Mouse (Mus musculus) left cerebral cortex, adult 18-20 months (tissue): ENCODE results near the gene Atp5d. TPM values are rescaled to one million over a fixed set of nuclear protein-coding genes. Genes with fewer than 3 reads are reported as not detected.
A peak's percentile ranks its signal among the peaks of the same experiment; 100 is the strongest.

ENCODE experiments used
- DNase-seq, 2 experiments: peaks; one replicate each; pipeline ENCODE4 v3.0.0; 2021 to 2022; ENCODE audit warnings: low spot score in 2 of 2, mixed read lengths in 1 of 2
- total RNA-seq, 2 experiments: library from RNA; stranded (reverse); gene quantifications; 2 replicates each; pipeline ENCODE4 v1.2.3; 2021

Atp5d gene
- total RNA-seq, 2 experiments from 2014 or later = 367 to 371 TPM

DNA sequence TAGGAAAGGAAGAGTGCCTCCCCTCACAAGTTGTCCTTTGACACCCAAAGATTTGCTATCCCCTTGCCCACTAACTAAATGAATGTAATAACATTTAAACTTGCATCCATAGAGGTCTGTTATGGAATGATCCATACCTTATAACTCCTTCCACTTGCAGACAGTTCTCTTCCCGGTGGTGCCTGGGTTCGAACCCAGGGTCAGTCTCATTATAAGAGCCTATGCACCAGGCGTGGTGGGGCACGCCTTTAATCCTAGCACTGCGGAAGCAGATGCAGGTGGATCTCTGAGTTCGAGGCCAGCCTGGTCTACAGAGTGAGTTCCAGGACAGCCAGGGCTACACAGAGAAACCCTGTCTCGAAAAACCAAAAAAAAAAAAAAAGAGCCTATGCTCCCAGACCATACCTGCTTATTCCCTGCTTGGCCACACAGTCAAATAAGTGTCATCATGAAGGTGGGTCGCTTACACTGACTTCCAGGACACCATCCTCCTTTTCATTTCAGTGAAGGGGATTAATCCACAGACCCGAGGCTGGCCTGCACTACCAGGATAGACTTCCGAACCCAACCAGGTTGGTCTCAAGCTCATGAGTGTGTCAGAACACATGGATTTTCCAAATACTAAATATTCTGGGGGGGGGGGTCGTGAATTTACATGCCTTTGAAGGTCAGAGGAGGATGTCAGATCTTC, 1.7 kb downstream of the Atp5d start:
- DNase-seq = no peak

DNA sequence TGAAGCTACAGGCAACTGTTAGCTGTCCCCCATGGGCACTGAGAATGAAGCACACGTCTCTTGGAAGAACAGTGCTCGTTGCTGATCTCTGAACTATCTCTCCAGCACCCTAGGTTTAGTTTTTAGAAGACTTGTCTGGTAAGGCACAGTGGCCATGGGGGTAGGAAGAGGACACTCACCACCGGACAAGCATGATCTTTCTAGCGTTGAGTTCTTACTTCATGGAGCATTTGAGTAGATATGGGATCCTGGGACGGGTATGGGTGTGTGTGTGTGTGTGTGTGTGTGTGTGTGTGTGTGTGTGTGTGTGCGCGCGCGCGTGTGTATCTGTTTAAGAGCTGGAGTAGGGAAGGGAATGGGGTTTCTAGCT, 2.2 kb downstream of the Atp5d start, which contains the start of gene Cbarp:
Gene Cbarp, minus strand, starts transcription at position 170 of the 370 bp plus-strand sequence.
- no peak for DNase-seq

DNA sequence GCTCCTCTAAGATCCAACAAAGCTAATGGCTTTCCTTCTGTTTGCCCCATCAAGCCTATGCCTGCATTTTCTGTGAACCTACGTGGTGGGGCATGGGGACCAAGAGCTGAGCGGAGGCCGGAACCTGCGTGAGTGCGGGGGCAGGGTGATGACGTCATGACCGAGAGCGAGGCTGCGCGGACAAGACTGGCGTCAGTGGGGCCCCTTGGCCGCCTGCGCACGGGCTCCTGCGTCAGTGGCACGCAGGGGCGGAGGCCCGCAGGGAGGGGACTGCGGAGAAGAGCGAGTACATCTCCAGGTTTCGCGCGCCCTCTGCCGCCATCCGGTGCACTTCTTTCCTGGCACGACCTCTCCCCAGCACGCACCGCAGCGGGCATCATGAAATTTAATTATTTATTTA, 2.8 kb downstream of the Atp5d start:
- DNase-seq = peak; percentile 98

DNA sequence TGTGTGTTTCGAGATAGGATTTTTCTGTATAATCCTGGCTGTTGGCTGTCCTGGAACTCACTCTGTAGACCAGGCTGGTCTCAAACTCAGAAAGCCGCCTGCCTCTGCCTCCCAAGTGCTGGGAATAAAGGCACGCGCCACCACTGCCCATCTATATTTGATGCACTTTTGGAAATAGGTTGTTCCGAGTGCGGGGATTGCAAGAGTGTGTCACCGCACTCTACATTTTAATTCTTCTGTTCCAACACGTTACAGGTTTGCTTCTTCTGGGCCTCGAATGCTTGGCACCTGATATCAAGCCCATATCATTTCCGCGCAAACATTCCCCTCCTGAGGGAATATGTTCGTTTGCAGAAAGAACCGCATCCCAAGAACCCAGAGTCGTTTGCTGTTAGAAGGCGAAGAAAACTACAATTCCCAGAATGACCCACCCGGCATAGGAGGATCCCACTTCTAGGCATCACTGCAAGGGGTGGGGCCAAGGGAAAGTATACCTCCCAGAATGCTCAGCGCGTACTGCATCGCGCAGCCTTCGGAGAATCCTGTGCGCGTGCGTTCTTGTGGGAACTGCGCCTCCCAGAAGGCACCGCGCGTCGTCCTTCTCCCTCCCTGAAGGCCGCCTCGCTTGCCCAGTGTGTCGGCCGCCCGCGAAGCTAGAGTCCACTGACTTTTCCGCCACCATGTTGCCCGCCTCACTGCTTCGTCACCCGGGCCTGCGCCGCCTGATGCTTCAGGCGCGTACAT, 3.5 kb downstream of the Atp5d start:
- DNase-seq = peak; percentile 94

DNA sequence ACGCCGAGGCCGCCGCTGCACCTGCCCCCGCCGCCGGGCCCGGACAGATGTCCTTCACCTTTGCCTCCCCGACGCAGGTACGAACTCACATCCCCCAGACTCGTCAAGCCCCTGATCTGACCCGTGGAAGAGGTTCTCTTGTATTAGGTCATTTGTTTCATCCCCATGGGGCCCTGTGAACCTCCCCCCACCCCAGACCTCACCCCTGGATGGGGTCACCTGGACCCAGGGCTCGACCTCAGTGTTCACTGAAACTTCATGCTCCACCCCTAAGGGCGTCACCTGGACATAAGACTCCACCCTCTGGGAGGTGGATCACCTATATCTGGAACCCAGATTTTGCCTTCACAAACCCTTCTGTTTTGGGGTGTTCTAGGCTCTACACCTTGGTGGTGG, 4.1 kb downstream of the Atp5d start:
- no peak for DNase-seq

DNA sequence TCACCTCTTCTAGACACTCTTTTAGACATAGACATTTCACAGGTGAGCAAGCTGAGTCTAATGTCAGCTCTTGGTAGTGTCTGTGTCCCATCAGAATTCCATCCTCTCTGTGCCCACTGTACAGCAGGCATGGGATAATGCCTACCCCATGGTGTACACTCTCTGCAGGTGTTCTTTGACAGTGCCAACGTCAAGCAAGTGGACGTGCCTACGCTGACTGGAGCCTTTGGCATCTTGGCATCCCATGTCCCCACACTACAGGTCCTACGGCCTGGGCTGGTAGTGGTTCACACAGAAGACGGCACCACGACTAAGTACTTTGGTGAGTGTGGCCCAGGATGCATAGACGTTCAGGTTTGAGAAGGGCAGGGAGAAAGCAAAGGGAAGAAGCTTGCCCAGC, 5.2 kb downstream of the Atp5d start:
- no peak for DNase-seq

DNA sequence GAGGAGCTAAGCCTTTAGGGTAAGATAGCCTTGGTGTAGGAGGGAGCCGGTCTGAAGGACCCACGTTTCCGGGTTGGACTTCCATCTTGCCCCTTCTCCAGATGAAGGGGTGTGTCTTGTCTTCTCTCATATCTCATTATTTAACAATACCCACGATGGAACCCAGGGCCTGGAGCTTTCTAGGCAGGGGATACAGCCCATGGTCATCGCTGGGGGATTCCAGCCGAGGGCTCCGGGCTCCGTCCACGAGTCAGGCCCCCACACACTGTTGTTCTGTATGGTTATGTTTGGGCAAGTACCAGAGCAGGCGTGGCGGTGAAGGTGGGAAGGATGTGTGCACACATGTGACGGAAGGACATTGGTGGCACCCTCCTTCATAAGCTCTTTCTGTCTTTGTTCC, 5.7 kb downstream of the Atp5d start:
- DNase-seq = no peak

DNA sequence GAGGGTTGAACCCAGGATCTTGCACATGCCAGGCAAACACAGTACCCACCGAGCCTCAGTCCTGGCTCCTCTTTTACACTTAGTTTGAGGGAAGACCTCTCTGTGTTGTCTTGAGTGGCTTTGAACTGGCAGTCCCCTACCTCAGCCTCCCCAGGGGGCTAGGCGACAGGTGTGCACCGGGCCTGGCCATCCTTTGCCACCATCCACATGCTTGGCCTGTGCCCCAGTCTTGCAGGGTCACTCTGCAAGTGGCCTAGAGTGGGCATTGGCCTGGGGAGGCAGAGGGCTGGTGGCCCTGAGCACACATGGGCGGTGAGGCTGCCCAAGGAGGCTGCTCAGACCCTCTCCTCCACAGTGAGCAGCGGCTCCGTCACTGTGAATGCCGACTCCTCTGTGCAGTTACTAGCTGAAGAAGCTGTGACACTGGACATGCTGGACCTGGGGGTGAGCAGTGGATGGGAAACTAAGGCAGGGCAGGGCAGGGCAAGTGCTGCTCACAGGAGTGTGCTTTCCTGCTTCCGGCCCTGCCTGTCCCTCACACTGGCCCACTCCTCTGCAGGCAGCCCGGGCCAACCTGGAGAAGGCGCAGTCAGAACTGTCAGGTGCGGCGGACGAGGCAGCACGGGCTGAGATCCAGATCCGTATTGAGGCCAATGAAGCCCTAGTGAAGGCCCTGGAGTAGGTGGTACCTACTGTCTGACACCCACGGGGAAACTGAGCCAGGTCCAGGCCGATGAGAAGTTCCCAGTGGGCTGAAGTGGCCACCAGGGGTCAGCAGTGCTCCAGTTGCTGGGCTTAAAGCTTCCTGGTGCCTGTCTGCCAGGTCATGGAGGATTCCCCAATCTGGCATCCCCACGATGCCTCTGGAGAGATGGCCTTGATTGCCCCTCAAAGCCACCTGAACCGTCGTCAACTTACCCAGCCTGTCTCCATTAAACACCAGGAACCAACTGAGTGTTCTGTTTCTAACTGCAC, 6.7 kb downstream of the Atp5d start:
- peak; percentile 77 to 79 for DNase-seq

DNA sequence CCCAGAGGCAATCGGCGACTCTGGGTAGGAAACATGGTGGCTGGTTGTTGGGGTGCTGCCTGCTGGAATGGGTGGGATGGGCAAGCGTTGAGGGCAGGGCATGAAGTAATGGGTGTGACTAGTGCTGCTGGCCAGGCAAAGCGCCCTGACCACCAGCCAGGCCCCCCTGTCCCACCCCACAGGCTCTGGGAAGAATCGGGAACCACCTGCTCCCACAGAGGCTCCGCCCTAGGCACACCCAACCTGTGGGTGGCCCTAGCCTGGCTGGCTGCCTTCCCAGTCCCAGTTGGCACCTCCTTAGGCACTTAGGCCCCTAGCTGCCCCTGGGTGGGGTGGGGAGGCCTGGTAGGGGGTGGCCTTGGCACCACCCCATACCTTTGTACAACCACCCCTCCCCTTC, 7.5 kb downstream of the Atp5d start:
- no peak for DNase-seq

DNA sequence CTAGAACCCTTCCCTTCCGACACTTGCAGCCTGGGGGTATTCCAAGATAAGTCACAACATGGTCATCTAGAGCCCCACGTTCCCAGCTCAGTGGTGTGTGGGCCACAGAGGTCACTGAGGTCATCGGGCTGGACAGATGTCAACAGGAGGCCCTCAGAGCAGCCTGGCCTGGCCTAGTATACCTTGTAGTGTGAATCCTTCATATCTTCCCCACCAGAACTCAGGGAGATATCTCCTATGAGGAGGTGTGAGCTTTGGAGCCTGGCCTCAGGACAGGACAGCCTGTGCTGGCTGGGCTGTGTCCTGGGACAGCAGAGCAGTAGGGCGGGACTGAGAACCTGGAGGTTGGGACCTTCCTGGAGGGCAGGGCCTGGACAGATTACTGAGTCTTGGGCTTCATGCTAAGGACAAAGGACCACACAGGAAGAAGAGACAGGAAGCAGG, 8.2 kb downstream of the Atp5d start:
- DNase-seq = no peak

DNA sequence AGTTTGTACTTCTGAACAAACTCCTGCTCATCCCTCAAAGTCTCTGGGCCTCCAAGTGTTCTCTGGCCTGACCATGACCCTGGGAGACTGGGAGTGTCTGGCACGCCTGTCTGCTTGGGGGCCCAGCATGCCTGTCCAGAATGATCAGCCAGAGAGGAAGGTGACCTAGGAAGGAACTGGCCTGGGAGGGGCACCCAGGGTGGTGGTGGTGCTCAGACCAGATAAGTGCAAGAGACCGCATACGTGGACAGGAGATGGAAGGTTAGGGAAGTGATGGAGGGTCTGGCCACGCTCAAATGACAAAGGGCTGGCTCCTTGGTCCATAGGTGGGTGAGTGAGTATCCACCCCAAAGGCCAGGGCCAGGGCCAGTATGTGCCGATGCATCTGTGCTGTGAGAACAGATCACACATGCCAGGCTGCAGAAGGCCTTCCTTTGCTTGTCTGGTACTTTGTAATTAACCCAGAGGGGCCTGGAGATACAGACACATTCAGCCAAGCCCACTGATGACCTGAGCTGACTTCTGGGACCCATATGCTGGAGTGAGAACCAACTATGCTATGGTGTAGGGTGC, 8.8 kb downstream of the Atp5d start:
- no peak for DNase-seq

DNA sequence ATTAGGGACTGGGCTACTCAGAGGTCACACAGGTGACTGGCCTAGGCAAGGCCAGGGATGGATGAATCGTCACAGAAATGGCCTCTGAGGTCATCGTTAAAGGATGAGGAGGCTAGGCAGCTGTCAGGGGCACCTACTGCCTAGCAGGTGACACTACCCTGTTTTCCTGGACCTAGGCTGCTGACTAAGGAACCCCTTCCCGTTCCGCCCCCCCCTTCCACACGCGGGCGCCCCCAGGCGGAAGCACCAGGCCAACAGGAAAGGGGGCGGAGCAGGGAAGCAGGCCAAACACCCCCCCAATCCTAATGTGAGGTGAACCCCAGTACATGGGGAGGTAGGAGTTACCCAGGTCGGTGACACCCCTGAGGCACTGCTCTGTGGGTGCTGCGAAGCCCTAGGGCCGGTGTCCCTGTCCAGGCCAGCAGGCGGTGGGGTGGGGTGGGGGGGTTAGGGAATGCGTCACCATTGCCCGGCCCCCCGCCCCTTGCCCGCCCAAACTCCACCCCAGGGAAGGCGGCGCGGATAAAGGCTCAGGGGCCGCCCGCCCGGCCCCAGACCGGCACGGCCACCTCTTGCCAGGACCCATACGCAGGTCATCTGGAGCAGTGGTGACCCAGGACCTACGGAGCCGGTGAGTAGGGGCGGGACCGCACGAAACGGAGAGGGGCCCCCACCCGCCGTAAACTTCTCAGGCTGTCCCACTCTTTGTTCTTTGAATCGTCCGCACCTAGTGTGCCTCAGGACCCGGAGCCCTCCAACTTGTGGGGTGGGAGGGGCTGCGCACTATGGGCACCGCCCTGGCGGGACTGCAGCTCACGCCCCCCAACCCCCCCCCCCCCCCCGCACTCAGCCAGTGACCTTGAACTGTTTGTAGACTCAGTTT, 9.5 kb downstream of the Atp5d start, which contains the start of gene Midn:
Gene Midn, plus strand, starts transcription at position 554 of the 883 bp plus-strand sequence.
- peak; percentile 60 to 65 for DNase-seq

DNA sequence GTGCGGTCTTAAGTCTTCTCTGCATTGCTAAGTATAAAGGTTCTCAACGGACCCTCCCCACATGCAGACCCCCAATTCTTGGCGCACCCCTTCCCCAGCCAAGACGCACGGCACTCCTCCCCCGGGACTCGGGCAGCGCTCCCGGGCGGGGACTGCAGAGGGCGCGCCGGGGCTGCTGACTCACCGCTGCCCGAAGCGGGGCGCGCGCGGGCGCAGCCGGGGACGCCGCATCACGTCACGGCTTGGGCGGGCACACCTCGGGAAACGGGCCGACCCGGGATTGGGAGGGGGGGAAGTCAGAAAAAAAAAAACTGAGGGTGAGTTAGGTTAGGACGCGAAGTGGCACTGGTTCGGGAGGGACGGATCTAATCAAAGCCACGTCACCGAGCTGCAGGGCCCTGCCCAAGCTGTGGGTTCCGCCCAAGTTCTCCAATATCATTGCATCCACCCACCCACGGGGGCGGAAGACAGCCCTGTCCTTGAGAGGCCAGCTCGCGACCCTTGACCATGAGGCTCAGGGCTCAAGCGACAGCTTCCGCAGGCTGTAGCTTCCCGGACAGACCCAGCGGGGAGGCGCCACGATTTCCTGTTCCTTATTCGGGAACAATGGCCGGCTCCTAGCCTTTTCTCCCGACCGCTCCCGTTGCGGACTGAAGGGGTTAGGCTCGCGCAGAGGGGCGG, 10.3 kb downstream of the Atp5d start:
- peak; percentile 91 to 95 for DNase-seq

DNA sequence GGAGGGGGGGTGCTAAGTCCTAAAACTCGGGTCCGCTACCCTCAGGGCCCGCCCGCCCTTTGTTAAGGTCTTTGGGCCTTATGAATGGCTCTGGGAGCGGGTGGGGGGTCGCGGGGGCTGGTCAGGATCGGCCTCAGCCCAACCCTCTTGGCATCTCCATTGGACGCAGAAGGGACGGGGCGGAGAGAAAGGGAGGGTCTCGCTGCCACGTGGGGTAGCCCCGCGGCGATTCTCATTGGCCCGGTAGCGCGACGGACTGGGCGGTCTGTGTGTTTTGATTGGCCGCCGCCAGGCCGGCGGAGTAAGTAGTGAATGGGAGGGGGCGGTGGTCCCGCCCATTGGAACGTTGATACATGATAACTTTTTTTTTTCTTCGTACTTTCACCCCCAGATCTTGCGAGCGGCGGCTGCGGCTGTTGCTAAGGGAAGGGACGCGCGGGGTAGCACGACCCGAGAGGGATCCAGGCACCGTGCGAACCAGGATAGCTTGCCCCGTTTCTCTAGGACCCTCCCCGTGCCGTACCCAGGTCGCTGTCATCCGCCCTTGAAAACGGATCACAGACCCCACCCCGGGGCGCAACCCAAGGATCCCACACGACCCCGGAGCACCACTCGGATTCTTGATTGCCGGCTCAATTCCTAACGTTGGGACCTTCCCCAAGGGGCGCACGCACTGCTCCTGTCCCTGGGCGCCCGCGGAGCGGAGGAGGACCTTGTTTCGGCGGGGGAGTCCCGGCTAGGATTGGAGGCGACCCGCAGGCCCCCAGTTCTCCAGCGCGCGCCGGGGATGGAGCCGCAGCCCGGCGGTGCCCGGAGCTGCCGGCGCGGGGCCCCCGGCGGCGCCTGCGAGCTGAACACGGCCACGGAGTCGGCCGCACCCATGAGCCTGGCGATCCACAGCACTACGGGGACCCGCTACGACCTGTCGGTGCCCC, 11.1 kb downstream of the Atp5d start:
- DNase-seq = peak; percentile 95 to 98

DNA sequence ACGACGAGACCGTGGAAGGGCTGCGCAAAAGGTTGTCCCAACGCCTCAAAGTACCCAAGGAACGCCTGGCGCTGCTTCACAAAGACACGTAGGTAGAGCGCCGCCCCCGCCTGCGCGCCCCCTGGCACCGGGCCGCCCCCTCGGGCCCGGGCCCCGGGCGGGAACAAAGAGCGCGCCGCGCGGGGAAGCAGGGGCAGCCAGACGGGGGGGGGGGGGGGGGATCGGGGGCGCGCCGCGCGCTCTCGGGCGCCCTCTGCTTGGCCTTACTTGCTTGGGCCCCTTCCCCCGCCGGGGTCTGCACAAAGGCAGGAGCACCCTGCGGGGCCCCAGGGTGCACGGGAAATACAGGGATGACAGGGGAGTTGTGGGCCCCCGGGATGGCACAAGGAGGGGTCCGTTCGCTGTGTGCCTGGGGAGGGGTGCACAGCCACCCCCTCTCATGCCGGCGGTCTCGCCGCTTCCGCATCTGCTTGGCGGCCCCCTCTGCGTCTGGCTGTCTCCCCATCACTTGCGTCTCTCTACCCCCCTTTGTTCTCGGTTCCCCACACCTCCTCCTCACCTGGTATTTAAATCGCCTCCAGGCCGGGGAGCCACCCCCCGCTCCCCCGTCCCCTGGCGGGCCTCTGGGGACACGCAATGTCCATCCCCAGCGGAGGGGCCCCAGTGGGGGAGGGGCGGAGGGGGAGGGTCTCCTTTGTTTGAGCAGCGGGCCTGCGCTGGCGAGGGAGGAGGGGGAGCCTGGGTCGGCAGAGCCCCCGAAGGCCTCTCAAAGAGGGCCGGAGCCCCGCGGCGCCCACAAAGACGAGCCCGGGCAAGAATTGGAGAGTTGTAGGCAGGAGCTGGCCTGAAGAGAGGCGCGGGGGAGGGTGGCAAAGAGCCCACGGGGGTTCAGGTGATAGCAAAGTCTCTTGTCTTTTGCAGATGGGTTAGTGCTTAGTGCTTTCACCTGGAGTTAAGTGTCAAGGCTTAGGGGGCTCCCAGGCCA, 12.1 kb downstream of the Atp5d start:
- DNase-seq = peak in 1 of 2 experiments; percentile 53

DNA sequence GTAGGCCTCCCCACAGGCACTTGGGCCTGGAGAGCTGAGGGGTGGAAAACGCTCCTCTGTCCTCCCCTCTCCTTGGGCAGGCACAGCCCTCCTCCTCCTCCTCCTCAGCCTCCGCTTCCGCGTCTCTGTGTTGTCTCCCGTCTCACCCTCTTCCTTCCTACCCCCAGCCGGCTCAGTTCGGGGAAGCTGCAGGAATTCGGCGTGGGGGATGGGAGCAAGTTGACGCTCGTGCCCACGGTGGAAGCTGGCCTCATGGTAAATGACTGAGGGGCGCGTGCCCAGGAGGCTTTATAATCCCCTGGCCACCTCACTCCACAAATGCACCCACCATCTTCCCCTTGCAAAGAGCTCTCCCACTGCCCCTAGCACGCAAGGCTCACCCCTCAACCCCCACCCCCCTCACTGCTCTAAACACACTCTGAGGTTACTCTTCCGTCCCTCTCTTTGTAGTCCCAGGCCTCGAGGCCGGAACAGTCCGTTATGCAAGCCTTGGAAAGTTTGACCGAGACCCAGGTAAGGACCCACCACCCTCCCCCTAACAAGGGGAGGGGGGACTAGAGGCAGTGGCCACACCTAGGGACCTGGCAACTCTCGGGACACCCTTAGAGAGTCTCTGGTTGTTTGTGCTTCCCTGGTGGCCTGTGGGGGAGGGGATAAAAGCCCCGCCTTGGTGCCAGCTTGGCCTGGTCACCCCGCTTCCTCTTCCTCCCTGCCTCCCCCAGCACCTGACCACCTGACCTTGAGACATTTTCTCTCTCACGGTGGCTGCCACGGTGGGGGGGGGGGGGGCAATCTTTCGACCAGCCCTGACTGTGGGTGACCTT, 13.0 kb downstream of the Atp5d start:
- DNase-seq = peak in 1 of 2 experiments; percentile 67
